Mouse (Mus musculus) erythroblast, embryonic 14.5 days (primary cell): ENCODE results near the gene Pcdh20.

Experiments
- GATA1 ChIP-seq: IDR thresholded peaks from 2 replicates; pipeline ENCODE4 v1.6.1; 2012; ENCODE audit warnings: low read length, inconsistent platforms, mixed read lengths
- TAL1 ChIP-seq: IDR thresholded peaks from 3 replicates; pipeline ENCODE4 v1.6.1; 2012; ENCODE audit warnings: low read length, inconsistent platforms, mixed read lengths

- TF ChIP-seq GATA1 (no peak), TAL1 (no peak)
Observed at GRCm38 (mm10) chr14:88427370-88427769, 43.8 kb downstream of the Pcdh20 start.
